Mouse (Mus musculus): ENCODE measurements around the gene Phactr3. TPM values are rescaled to one million over a fixed set of nuclear protein-coding genes. Genes with fewer than 3 reads are reported as not detected.

The Phactr3 gene
- polyA plus RNA-seq, 2 experiments = 0.48 to 0.55 TPM

- Histone ChIP-seq H3K9ac (ENCODE audit: low read depth, low read length, severe bottlenecking) (no peak overlapping the region), H3K4me1 (ENCODE audit: control insufficient read depth, insufficient read depth, low read length) (peaks cover 6% of the 10 kb centered on the region), H3K27ac (replicated peaks; ENCODE audit: low read depth, low read length) (no peak overlapping the region), H3K4me3 (replicated peaks; ENCODE audit: low read length) (no peak overlapping the region), H3K9me3 (ENCODE audit: control insufficient read depth, low read length) (no peaks in the 10 kb centered on the region), H3K27me3 (ENCODE audit: control insufficient read depth, insufficient read depth, low read length) (no peaks in the 10 kb centered on the region), H3K36me3 (ENCODE audit: control insufficient read depth, insufficient read depth, low read length) (no peaks in the 10 kb centered on the region), H3K4me2 (replicated peaks; ENCODE audit: low read depth, low read length, severe bottlenecking) (no peak overlapping the region)
- ATAC-seq (ENCODE audit: low FRiP score, low read depth) (no peak), DNase-seq (ENCODE audit: low spot score) (no peak)
- WGBS = 75% methylated on average over 3 of the region's 3 CpGs
- no peak for TF ChIP-seq POLR2A (IDR thresholded peaks at IDR 0.05; ENCODE audit: borderline replicate concordance, extremely low read depth, insufficient read depth, insufficient read length)
Measured at GRCm38 (mm10) chr2:178237056-178237455, 118.3 kb downstream of the Phactr3 start.

GRCm38 (mm10) chr2:178238503-178238902 is 119.7 kb downstream of the Phactr3 start:
- ATAC-seq (ENCODE audit: low FRiP score, low read depth) (no peak), DNase-seq (ENCODE audit: low spot score) (no peak)
- 73% methylated on average over 2 of the region's 2 CpGs for WGBS
- TF ChIP-seq POLR2A (IDR thresholded peaks at IDR 0.05; ENCODE audit: borderline replicate concordance, extremely low read depth, insufficient read depth, insufficient read length) = no peak
- H3K36me3 ChIP-seq (ENCODE audit: control insufficient read depth, insufficient read depth, low read length) = no peaks in the 10 kb centered on the region
- H3K9me3 ChIP-seq (ENCODE audit: control insufficient read depth, low read length) = no peaks in the 10 kb centered on the region
- H3K27ac ChIP-seq (replicated peaks; ENCODE audit: low read depth, low read length) = no peak overlapping the region
- no peak overlapping the region for H3K4me2 ChIP-seq (replicated peaks; ENCODE audit: low read depth, low read length, severe bottlenecking)
- H3K4me3 ChIP-seq (replicated peaks; ENCODE audit: low read length) = no peak overlapping the region
- no peak overlapping the region for H3K9ac ChIP-seq (ENCODE audit: low read depth, low read length, severe bottlenecking)
- H3K4me1 ChIP-seq (ENCODE audit: control insufficient read depth, insufficient read depth, low read length) = peaks cover 6% of the 10 kb centered on the region
- no peaks in the 10 kb centered on the region for H3K27me3 ChIP-seq (ENCODE audit: control insufficient read depth, insufficient read depth, low read length)

- no peak overlapping the region for H3K27ac ChIP-seq (replicated peaks; ENCODE audit: low read depth, low read length)
- H3K9me3 ChIP-seq (ENCODE audit: control insufficient read depth, low read length) = no peaks in the 10 kb centered on the region
Measured at GRCm38 (mm10) chr2:178240886-178241285, 122.1 kb downstream of the Phactr3 start.

GRCm38 (mm10) chr2:178241374-178241773 is 122.6 kb downstream of the Phactr3 start:
- Histone ChIP-seq H3K9me3 (ENCODE audit: control insufficient read depth, low read length) (no peaks in the 10 kb centered on the region), H3K27me3 (ENCODE audit: control insufficient read depth, insufficient read depth, low read length) (no peaks in the 10 kb centered on the region), H3K36me3 (ENCODE audit: control insufficient read depth, insufficient read depth, low read length) (no peaks in the 10 kb centered on the region), H3K27ac (replicated peaks; ENCODE audit: low read depth, low read length) (no peak overlapping the region), H3K4me3 (replicated peaks; ENCODE audit: low read length) (no peak overlapping the region), H3K9ac (ENCODE audit: low read depth, low read length, severe bottlenecking) (no peak overlapping the region), H3K4me1 (ENCODE audit: control insufficient read depth, insufficient read depth, low read length) (peaks cover 6% of the 10 kb centered on the region), H3K4me2 (replicated peaks; ENCODE audit: low read depth, low read length, severe bottlenecking) (no peak overlapping the region)
- peak; percentile 39 for DNase-seq (ENCODE audit: low spot score)
- no peak for TF ChIP-seq POLR2A (IDR thresholded peaks at IDR 0.05; ENCODE audit: borderline replicate concordance, extremely low read depth, insufficient read depth, insufficient read length)
- 44% methylated on average over 3 of the region's 3 CpGs for WGBS
- peak; percentile 60; the same call in 1 of the 2 replicates for ATAC-seq (ENCODE audit: low FRiP score, low read depth)

More at GRCm38 (mm10) chr2:178240886-178241285, 122.1 kb downstream of the Phactr3 start:
- no peak overlapping the region for H3K4me3 ChIP-seq (replicated peaks; ENCODE audit: low read length)
- no peaks in the 10 kb centered on the region for H3K27me3 ChIP-seq (ENCODE audit: control insufficient read depth, insufficient read depth, low read length)
- ATAC-seq (ENCODE audit: low FRiP score, low read depth) (no peak), DNase-seq (ENCODE audit: low spot score) (no peak)
- H3K36me3 ChIP-seq (ENCODE audit: control insufficient read depth, insufficient read depth, low read length) = no peaks in the 10 kb centered on the region
- peaks cover 6% of the 10 kb centered on the region for H3K4me1 ChIP-seq (ENCODE audit: control insufficient read depth, insufficient read depth, low read length)
- WGBS = 62% methylated on average over 8 of the region's 8 CpGs
- no peak overlapping the region for H3K4me2 ChIP-seq (replicated peaks; ENCODE audit: low read depth, low read length, severe bottlenecking)
- no peak for TF ChIP-seq POLR2A (IDR thresholded peaks at IDR 0.05; ENCODE audit: borderline replicate concordance, extremely low read depth, insufficient read depth, insufficient read length)
- no peak overlapping the region for H3K9ac ChIP-seq (ENCODE audit: low read depth, low read length, severe bottlenecking)

- TF ChIP-seq POLR2A (IDR thresholded peaks at IDR 0.05; ENCODE audit: borderline replicate concordance, extremely low read depth, insufficient read depth, insufficient read length) = no peak
- Histone ChIP-seq H3K9me3 (ENCODE audit: control insufficient read depth, low read length) (no peaks in the 10 kb centered on the region), H3K4me1 (ENCODE audit: control insufficient read depth, insufficient read depth, low read length) (peaks cover 6% of the 10 kb centered on the region), H3K27me3 (ENCODE audit: control insufficient read depth, insufficient read depth, low read length) (no peaks in the 10 kb centered on the region), H3K36me3 (ENCODE audit: control insufficient read depth, insufficient read depth, low read length) (no peaks in the 10 kb centered on the region), H3K4me3 (replicated peaks; ENCODE audit: low read length) (no peak overlapping the region), H3K4me2 (replicated peaks; ENCODE audit: low read depth, low read length, severe bottlenecking) (no peak overlapping the region), H3K27ac (replicated peaks; ENCODE audit: low read depth, low read length) (no peak overlapping the region), H3K9ac (ENCODE audit: low read depth, low read length, severe bottlenecking) (no peak overlapping the region)
- no peak for ATAC-seq (ENCODE audit: low FRiP score, low read depth)
- DNase-seq (ENCODE audit: low spot score) = no peak
- 74% methylated on average over 3 of the region's 3 CpGs for WGBS
Measured at GRCm38 (mm10) chr2:178242996-178243395, 124.2 kb downstream of the Phactr3 start.

GRCm38 (mm10) chr2:178244866-178245265 is 126.1 kb downstream of the Phactr3 start:
- Histone ChIP-seq H3K27me3 (ENCODE audit: control insufficient read depth, insufficient read depth, low read length) (no peaks in the 10 kb centered on the region), H3K4me1 (ENCODE audit: control insufficient read depth, insufficient read depth, low read length) (peaks cover 6% of the 10 kb centered on the region), H3K27ac (replicated peaks; ENCODE audit: low read depth, low read length) (no peak overlapping the region), H3K9ac (ENCODE audit: low read depth, low read length, severe bottlenecking) (no peak overlapping the region), H3K9me3 (ENCODE audit: control insufficient read depth, low read length) (no peaks in the 10 kb centered on the region), H3K4me3 (replicated peaks; ENCODE audit: low read length) (no peak overlapping the region), H3K36me3 (ENCODE audit: control insufficient read depth, insufficient read depth, low read length) (no peaks in the 10 kb centered on the region), H3K4me2 (replicated peaks; ENCODE audit: low read depth, low read length, severe bottlenecking) (no peak overlapping the region)
- DNase-seq (ENCODE audit: low spot score) = no peak
- 76% methylated on average over 1 of the region's 1 CpGs for WGBS
- ATAC-seq (ENCODE audit: low FRiP score, low read depth) = no peak
- TF ChIP-seq POLR2A (IDR thresholded peaks at IDR 0.05; ENCODE audit: borderline replicate concordance, extremely low read depth, insufficient read depth, insufficient read length) = no peak
